Mouse (Mus musculus) midbrain, embryonic 14.5 days (tissue): ENCODE results near the gene Mab21l3. TPM values are rescaled to one million over a fixed set of nuclear protein-coding genes. Genes with fewer than 3 reads are reported as not detected.

Source experiments
- ATAC-seq: fragments of 200-750 bp; cut with Nextera tagmentation; 2 replicates; pipeline ENCODE4 v1.8.0; 2017; ENCODE audit warnings: moderate number of reproducible peaks, moderate library complexity; ENCODE audit not compliant: low FRiP score, low TSS enrichment
- DNase-seq: peaks from one replicate; pipeline ENCODE4 v3.0.0-alpha.2; 2015
- H3K27ac ChIP-seq: fragments of 300-500 bp; sonication (generic); replicated peaks from 2 replicates; pipeline ENCODE4 v1.5.1; 2014; ENCODE audit warnings: mild to moderate bottlenecking, low read depth, low read length, moderate library complexity
- H3K27me3 ChIP-seq: fragments of 300-500 bp; sonication (generic); 2 replicates; pipeline ENCODE4 v1.6.1; 2014; ENCODE audit warnings: low read length, control low read depth, mixed read lengths; ENCODE audit not compliant: control insufficient read depth, insufficient read depth
- H3K36me3 ChIP-seq: fragments of 300-500 bp; sonication (generic); 2 replicates; pipeline ENCODE4 v1.6.1; 2014; ENCODE audit warnings: low read length, control low read depth; ENCODE audit not compliant: control insufficient read depth, insufficient read depth
- H3K4me1 ChIP-seq: fragments of 300-500 bp; sonication (generic); 2 replicates; pipeline ENCODE4 v1.6.1; 2014; ENCODE audit warnings: mild to moderate bottlenecking, antibody characterized with exemption, low read length, control low read depth; ENCODE audit not compliant: control insufficient read depth, insufficient read depth
- H3K4me2 ChIP-seq: fragments of 300-500 bp; sonication (generic); 2 replicates; pipeline ENCODE4 v1.6.1; 2014; ENCODE audit warnings: mild to moderate bottlenecking, low read length, moderate library complexity
- H3K4me3 ChIP-seq: fragments of 300-500 bp; sonication (generic); replicated peaks from 2 replicates; pipeline ENCODE4 v1.5.1; 2014; ENCODE audit warnings: low read depth, low read length
- H3K9ac ChIP-seq: fragments of 300-500 bp; sonication (generic); replicated peaks from 2 replicates; pipeline ENCODE4 v1.6.1; 2014; ENCODE audit warnings: mild to moderate bottlenecking, low read length, moderate library complexity
- H3K9me3 ChIP-seq: fragments of 300-500 bp; sonication (generic); 2 replicates; pipeline ENCODE4 v1.6.1; 2016; ENCODE audit warnings: low read length, control low read depth, mixed read lengths; ENCODE audit not compliant: control insufficient read depth
- WGBS: fragments of 180-500 bp; shearing (Covaris S2); extraction: QIAGEN DNeasy Blood & Tissue Kit; methylation state at CpG from one replicate; pipeline ENCODE4 v1.1.7; 2014; 5-methylcytosine and 5-hydroxymethylcytosine counted together
- polyA plus RNA-seq: library from polyadenylated mRNA; unstranded; fragments of >200 nt; fragmentation: Nextera tagmentation; extraction: Ambion mirVana; gene quantifications from 2 replicates; pipeline ENCODE4 v1.2.1, GENCODE M21; 2014

The Mab21l3 gene
- polyA plus RNA-seq, 1 experiment from 2014 or later = not detected

DNA sequence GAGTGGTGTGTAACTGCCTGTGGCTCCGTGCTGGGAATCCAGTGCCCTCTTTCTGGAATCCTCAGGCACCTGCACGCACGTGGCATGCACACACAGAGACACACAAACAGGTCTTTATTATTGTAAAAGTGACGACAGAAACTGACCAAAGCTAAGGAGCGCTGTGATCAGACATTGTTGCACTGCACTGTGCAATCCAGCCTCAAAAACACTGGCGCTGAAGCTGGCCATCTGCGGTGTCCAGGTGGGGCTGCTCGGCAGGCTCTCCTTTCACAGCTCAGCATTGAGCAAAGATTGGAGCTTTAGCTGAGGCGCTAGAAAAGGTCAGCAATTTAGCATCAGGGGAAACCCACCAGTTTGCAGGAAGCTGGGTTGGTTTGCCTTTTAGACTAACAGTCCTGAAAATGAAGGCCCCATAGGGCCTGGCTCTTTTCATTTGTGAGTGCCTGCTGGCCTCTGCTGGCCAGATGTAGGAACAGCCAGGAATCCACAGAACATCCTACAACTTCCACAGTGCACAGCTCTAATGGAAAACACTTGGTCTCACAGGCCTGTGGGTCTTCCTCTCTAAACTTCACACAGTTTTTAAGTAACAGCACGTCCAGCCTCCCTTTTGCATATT lies 36.3 kb downstream of the Mab21l3 start:
- Histone ChIP-seq H3K27me3 (no peaks in the 10 kb centered on the region), H3K36me3 (no peaks in the 10 kb centered on the region), H3K4me2 (no peak overlapping the region), H3K9ac (no peak overlapping the region), H3K27ac (no peak overlapping the region), H3K9me3 (no peaks in the 10 kb centered on the region), H3K4me1 (0 out of 2 replicates have a peak, but pooled peaks cover 4% of the 10 kb centered on the region), H3K4me3 (no peak overlapping the region)
- peak; percentile 91 for DNase-seq
- 62% methylated on average over 10 of the region's 10 CpGs for WGBS
- ATAC-seq = peak; percentile 82

DNA sequence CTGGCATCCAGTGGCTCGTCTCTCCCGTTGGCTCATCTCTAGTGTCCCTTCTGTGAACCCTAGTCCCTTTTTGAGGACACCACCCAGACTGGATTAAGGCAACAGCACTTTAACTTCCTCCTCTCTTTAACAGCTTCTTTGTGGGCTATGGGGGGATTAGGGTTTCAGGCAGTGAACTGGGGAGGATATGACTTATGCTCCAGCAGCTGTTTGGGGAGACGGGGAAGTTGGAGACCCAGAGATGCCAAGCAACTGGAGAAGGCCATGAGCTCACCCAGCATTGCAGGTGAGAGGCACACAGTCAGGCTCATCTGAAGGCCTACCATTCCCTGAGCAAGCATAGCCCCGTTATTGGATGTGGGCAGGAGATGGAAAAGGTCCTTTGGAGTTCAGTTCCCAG lies 36.8 kb downstream of the Mab21l3 start:
- DNase-seq = no peak
- WGBS = 73% methylated on average over 4 of the region's 4 CpGs
- ATAC-seq = no peak
- no peak overlapping the region for H3K27ac ChIP-seq
- H3K4me3 ChIP-seq = no peak overlapping the region
- no peaks in the 10 kb centered on the region for H3K9me3 ChIP-seq
- 0 out of 2 replicates have a peak, but pooled peaks cover 4% of the 10 kb centered on the region for H3K4me1 ChIP-seq
- no peaks in the 10 kb centered on the region for H3K27me3 ChIP-seq
- no peaks in the 10 kb centered on the region for H3K36me3 ChIP-seq
- no peak overlapping the region for H3K4me2 ChIP-seq
- no peak overlapping the region for H3K9ac ChIP-seq

DNA sequence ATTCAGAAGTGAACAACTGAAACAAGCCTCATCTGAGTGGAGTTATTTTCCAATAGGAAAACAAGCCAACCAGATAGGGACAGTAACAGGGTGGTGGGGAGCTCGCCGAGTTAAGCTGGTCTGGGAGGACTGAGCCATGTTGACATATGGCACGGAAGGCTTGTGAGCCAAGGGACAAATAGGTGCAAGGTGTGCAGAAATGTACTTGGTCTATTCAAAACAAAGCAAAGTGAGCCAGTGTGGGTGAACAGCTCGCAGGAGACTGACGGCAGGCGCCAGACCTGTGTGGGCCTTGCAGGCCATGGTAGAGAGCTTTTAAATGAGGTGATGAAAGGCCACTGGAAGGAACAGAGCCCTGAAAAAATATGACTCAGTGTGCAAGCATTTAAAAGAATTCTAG lies 41.1 kb downstream of the Mab21l3 start:
- WGBS = 95% methylated on average over 6 of the region's 6 CpGs
- no peak overlapping the region for H3K9ac ChIP-seq
- no peak overlapping the region for H3K4me2 ChIP-seq
- no peaks in the 10 kb centered on the region for H3K9me3 ChIP-seq
- H3K4me1 ChIP-seq = peaks cover 10% of the 10 kb centered on the region; the same call in 1 of the 2 replicates
- DNase-seq = no peak
- no peaks in the 10 kb centered on the region for H3K36me3 ChIP-seq
- no peaks in the 10 kb centered on the region for H3K27me3 ChIP-seq
- H3K27ac ChIP-seq = no peak overlapping the region
- no peak for ATAC-seq
- no peak overlapping the region for H3K4me3 ChIP-seq

DNA sequence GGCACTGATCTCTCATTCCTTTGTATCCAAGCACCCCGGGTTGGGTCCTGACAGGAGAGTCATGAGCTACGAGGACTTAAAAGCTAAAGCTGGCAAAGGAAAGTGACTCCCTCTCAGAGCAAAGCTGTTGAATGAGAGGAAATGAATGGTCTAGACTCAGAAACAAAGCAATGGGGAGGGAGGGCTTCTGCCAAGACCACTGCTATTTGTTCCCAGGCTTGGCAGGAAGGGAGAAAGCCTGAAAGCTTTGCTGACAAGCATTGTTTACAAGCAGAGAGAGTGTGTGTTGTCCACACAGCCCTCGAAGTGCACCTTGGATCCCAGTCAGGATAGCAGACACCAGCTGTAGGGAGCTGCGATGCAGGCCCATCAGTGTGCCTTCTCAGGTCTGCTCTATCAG lies 41.8 kb downstream of the Mab21l3 start:
- ATAC-seq = no peak; the same call in 1 of the 2 replicates
- Histone ChIP-seq H3K4me2 (no peak overlapping the region), H3K4me1 (peaks cover 6% of the 10 kb centered on the region; the same call in 1 of the 2 replicates), H3K27ac (no peak overlapping the region), H3K27me3 (no peaks in the 10 kb centered on the region), H3K36me3 (no peaks in the 10 kb centered on the region), H3K9ac (no peak overlapping the region), H3K4me3 (no peak overlapping the region), H3K9me3 (no peaks in the 10 kb centered on the region)
- 33% methylated on average over 4 of the region's 4 CpGs for WGBS
- peak; percentile 50 for DNase-seq

DNA sequence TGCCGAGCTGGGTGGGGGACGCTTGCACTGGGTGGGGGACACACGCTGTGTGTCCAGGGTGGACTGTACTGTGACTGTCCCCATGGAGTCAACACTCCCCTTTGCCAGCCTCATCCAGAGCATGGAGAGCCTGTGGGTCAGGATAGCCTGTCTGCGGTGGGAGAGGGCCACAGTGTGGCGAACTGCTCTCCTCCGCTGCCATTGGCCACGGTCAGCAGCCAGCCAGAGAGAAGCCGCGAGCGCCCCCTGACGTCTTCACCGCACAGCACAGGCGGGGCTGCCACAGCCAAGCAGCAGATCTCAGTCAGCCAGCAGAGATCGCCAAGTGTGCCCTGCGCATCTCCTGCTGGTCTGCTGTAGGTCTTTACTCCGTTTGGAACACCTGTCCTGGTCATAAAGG lies 42.6 kb downstream of the Mab21l3 start:
- no peaks in the 10 kb centered on the region for H3K36me3 ChIP-seq
- H3K27me3 ChIP-seq = no peaks in the 10 kb centered on the region
- no peaks in the 10 kb centered on the region for H3K9me3 ChIP-seq
- peak overlapping the region; percentile 15; the same call in 1 of the 2 replicates for H3K4me2 ChIP-seq
- H3K4me1 ChIP-seq = peaks cover 6% of the 10 kb centered on the region; the same call in 1 of the 2 replicates
- DNase-seq = peak; percentile 89
- no peak overlapping the region for H3K27ac ChIP-seq
- no peak overlapping the region for H3K9ac ChIP-seq
- no peak overlapping the region for H3K4me3 ChIP-seq
- peak; percentile 88 for ATAC-seq
- 10% methylated on average over 16 of the region's 16 CpGs for WGBS

DNA sequence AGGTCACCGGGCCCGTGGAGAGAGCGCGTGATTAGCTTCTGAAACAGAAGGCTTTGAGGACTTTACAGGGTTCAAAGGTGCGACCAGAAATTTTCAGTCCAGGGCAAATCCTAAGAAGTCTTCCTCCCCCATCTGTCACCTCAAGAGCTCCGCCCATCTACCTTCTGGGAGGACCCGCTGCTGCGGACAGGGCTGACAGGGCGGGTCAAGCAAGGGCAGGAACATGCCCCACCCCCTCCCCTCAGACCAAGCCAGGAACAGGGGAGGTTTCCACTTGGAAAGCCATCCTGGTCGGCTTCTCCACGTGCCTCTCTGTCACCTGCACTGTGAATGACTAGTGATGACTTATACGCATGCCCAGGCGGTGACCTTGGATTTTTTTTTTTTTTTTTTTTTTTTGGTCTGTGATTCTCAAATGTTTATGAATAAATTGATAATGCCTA lies 43.2 kb downstream of the Mab21l3 start:
- Histone ChIP-seq H3K4me3 (no peak overlapping the region), H3K27ac (no peak overlapping the region), H3K4me1 (peaks cover 6% of the 10 kb centered on the region; the same call in 1 of the 2 replicates), H3K4me2 (no peak overlapping the region), H3K27me3 (no peaks in the 10 kb centered on the region), H3K9me3 (no peaks in the 10 kb centered on the region), H3K9ac (no peak overlapping the region), H3K36me3 (no peaks in the 10 kb centered on the region)
- DNase-seq (no peak), ATAC-seq (0 out of 2 replicates have a peak, but pooled peaks have one; percentile 3)
- 30% methylated on average over 13 of the region's 13 CpGs for WGBS

DNA sequence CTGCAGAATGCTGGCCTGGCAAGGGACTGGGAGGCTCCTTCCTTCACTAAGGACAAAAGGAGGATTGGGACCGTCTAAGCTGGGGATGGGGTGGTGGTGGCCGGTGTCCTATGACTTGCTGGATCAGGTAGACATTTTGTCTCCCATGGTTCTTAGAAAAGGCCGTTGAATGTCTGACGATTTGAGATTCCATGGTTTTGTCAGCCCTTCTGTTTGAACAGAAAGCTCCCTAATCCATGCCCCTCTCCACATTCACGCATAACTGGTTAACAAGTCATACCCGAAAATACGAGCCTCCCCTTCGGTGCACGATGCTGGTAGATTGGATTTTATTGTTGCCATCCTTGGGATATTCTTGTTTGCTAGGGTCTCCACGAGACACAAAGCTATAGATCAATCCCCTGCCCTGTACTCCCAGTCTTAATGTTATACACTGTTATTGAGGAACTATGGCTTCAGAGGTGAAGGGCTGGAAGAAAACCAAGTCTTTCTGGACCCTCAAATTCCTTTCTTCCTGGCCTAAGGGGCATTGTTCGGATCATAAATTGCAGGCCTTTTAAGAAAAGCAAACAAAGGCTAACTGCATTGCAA lies 43.7 kb downstream of the Mab21l3 start:
- H3K36me3 ChIP-seq = no peaks in the 10 kb centered on the region
- no peak overlapping the region for H3K4me3 ChIP-seq
- peaks cover 6% of the 10 kb centered on the region; the same call in 1 of the 2 replicates for H3K4me1 ChIP-seq
- no peaks in the 10 kb centered on the region for H3K9me3 ChIP-seq
- 44% methylated on average over 11 of the region's 11 CpGs for WGBS
- DNase-seq = no peak
- H3K27me3 ChIP-seq = no peaks in the 10 kb centered on the region
- no peak overlapping the region for H3K4me2 ChIP-seq
- no peak overlapping the region for H3K27ac ChIP-seq
- H3K9ac ChIP-seq = no peak overlapping the region
- no peak for ATAC-seq

DNA sequence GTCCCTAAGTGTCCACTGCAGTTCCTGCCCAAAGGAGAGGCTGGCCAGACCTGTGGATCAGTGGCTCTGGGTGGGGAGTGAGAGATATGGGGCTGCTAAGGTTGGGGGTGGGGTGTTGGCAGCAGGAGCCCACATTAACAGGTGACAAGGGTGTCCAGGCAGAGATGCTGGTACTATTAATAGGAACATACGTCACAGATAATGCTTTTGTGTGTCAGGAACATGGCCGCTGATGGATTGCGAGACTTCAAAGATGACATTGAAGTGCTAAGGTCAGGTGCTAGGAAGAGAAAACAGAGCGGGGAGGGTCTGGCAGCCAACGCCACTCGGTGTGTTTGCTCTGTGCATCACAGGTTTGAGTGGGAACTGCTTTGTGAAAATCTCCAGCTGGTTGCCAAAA lies 44.4 kb downstream of the Mab21l3 start:
- H3K4me2 ChIP-seq = no peak overlapping the region
- ATAC-seq = no peak
- H3K27me3 ChIP-seq = no peaks in the 10 kb centered on the region
- no peak overlapping the region for H3K27ac ChIP-seq
- no peaks in the 10 kb centered on the region for H3K9me3 ChIP-seq
- H3K36me3 ChIP-seq = no peaks in the 10 kb centered on the region
- no peak overlapping the region for H3K4me3 ChIP-seq
- DNase-seq = no peak
- 74% methylated on average over 6 of the region's 6 CpGs for WGBS
- H3K9ac ChIP-seq = no peak overlapping the region
- peaks cover 6% of the 10 kb centered on the region; the same call in 1 of the 2 replicates for H3K4me1 ChIP-seq

DNA sequence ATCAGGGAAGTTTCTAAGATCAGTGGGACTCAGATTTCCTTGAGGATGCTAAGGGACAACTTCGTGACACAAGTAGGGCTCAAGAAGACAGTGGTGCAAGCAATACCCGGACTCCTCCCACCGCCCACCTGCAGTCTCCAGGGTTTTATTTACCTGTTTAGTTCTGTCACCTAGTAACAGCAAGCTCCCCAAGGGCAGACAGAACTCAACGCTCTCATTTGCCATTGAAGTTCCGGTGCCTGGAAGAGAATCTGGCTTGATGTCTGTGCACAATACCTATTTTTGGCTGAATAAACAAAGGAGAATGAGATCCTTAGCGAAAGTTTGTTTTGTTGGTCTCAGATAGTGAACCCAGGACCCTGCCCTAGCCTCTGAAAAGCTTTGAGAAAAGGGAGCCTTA lies 45.0 kb downstream of the Mab21l3 start:
- DNase-seq (no peak), ATAC-seq (no peak)
- 84% methylated on average over 6 of the region's 6 CpGs for WGBS
- no peak overlapping the region for H3K4me3 ChIP-seq
- H3K9me3 ChIP-seq = no peaks in the 10 kb centered on the region
- no peak overlapping the region for H3K9ac ChIP-seq
- H3K4me2 ChIP-seq = no peak overlapping the region
- no peaks in the 10 kb centered on the region for H3K36me3 ChIP-seq
- H3K27ac ChIP-seq = no peak overlapping the region
- H3K27me3 ChIP-seq = no peaks in the 10 kb centered on the region
- H3K4me1 ChIP-seq = peaks cover 6% of the 10 kb centered on the region; the same call in 1 of the 2 replicates
